Mouse (Mus musculus) hindlimb bud, embryonic 11.5 days (tissue): ENCODE data around the gene Gata5.

Experiments
- DNase-seq: peaks from one replicate; pipeline ENCODE4 v3.0.0-alpha.2; 2012; ENCODE audit warnings: low read depth, low spot score; ENCODE audit errors: extremely low spot score

The Gata5 gene

GRCm38 (mm10) chr2:180311147-180311546 is 23.4 kb downstream of the Gata5 start:
- DNase-seq: no peak

- no peak for DNase-seq
Measured at GRCm38 (mm10) chr2:180307680-180308079, 26.8 kb downstream of the Gata5 start.

- DNase-seq: no peak
Measured at GRCm38 (mm10) chr2:180306423-180307168, 27.9 kb downstream of the Gata5 start.

GRCm38 (mm10) chr2:180306009-180306408 is 28.5 kb downstream of the Gata5 start:
- DNase-seq: no peak

- DNase-seq: no peak
Measured at GRCm38 (mm10) chr2:180305490-180305889, 29.0 kb downstream of the Gata5 start.

GRCm38 (mm10) chr2:180304554-180304953 is 29.9 kb downstream of the Gata5 start:
- no peak for DNase-seq

GRCm38 (mm10) chr2:180303468-180303867 is 31.0 kb downstream of the Gata5 start:
- no peak for DNase-seq

- no peak for DNase-seq
Measured at GRCm38 (mm10) chr2:180302201-180302600, 32.3 kb downstream of the Gata5 start.

- no peak for DNase-seq
Measured at GRCm38 (mm10) chr2:180300771-180301170, 33.7 kb downstream of the Gata5 start.

GRCm38 (mm10) chr2:180300252-180300651 is 34.2 kb downstream of the Gata5 start:
- no peak for DNase-seq

- DNase-seq: no peak
Measured at GRCm38 (mm10) chr2:180292906-180293305, 41.6 kb downstream of the Gata5 start.

- DNase-seq: no peak
Measured at GRCm38 (mm10) chr2:180292026-180292425, 42.5 kb downstream of the Gata5 start.

GRCm38 (mm10) chr2:180291566-180291965 is 42.9 kb downstream of the Gata5 start:
- no peak for DNase-seq

GRCm38 (mm10) chr2:180290503-180290902 is 44.0 kb downstream of the Gata5 start:
- no peak for DNase-seq

GRCm38 (mm10) chr2:180289440-180290108 is 44.9 kb downstream of the Gata5 start, which contains the start of gene Rbbp8nl:
Rbbp8nl (minus strand) TSS chr2:180289879.
- DNase-seq: no peak

- no peak for DNase-seq
Measured at GRCm38 (mm10) chr2:180288966-180289365, 45.5 kb downstream of the Gata5 start.

GRCm38 (mm10) chr2:180279321-180279720 is 55.2 kb downstream of the Gata5 start:
- DNase-seq: no peak

- DNase-seq: no peak
Measured at GRCm38 (mm10) chr2:180277773-180278320, 56.7 kb downstream of the Gata5 start.

- DNase-seq: no peak
Measured at GRCm38 (mm10) chr2:180276851-180277259, 57.6 kb downstream of the Gata5 start.

GRCm38 (mm10) chr2:180276385-180276784 is 58.1 kb downstream of the Gata5 start:
- no peak for DNase-seq

GRCm38 (mm10) chr2:180275836-180276235 is 58.7 kb downstream of the Gata5 start:
- peak; percentile 70 for DNase-seq
